Mouse (Mus musculus): Measurements from ENCODE around the gene Gm42878. TPM values are rescaled to one million over a fixed set of nuclear protein-coding genes. Genes with fewer than 3 reads are reported as not detected.
A peak's percentile ranks its signal among the peaks of the same experiment; 100 is the strongest.

Gm42878 gene
- polyA plus RNA-seq, 1 experiment from 2014 or later = not detected

DNA sequence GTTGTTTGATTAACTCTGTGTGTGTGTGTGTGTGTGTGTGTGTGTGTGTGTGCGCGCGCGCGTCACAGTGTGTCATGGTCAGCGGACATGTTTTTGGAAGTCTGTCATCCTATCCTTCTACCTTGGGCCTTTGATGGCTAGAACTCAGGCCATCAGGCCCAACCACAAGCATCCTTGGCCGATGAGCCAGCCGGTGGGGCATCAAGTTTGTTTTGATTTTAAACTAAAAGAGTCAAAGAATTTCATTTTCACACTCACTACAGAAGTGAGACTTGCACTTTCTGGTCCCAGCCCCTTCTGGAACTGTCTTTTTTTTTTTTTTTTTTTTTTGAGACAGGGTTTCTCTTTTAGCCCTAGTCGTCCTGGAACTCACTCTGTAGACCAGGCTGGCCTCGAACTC, 39.7 kb upstream of the Gm42878 start:
- no peak overlapping the region for H3K4me2 ChIP-seq
- H3K9me3 ChIP-seq = no peaks in the 10 kb centered on the region
- no peak overlapping the region for H3K9ac ChIP-seq
- H3K4me3 ChIP-seq = no peak overlapping the region
- H3K27me3 ChIP-seq = no peaks in the 10 kb centered on the region
- WGBS = 94% methylated on average over 10 of the region's 10 CpGs
- ATAC-seq (ENCODE audit: insufficient number of reproducible peaks, insufficient read depth, low FRiP score, low TSS enrichment, low read depth) = no peak
- peaks cover 30% of the 10 kb centered on the region for H3K4me1 ChIP-seq
- no peak overlapping the region for H3K27ac ChIP-seq
- H3K36me3 ChIP-seq = peaks cover 11% of the 10 kb centered on the region

- WGBS = 50% methylated on average over 12 of the region's 12 CpGs
- H3K27ac ChIP-seq = no peak overlapping the region; the same call in 1 of the 2 replicates
- H3K27me3 ChIP-seq = no peaks in the 10 kb centered on the region
- H3K4me2 ChIP-seq = no peak overlapping the region
- peak; percentile 43; the same call in 1 of the 2 replicates for ATAC-seq (ENCODE audit: insufficient number of reproducible peaks, insufficient read depth, low FRiP score, low TSS enrichment, low read depth)
- H3K4me1 ChIP-seq = peaks cover 30% of the 10 kb centered on the region
- no peak overlapping the region for H3K4me3 ChIP-seq
- H3K9ac ChIP-seq = 0 out of 2 replicates have a peak overlapping the region, but pooled peaks have one; percentile 40
- peaks cover 21% of the 10 kb centered on the region for H3K36me3 ChIP-seq
- no peaks in the 10 kb centered on the region for H3K9me3 ChIP-seq
These were observed 38.7 kb upstream of the Gm42878 start for GRCm38 (mm10) chr5:121583765-121584501.

- no peaks in the 10 kb centered on the region for H3K9me3 ChIP-seq
- peaks cover 40% of the 10 kb centered on the region for H3K36me3 ChIP-seq
- H3K4me2 ChIP-seq = no peak overlapping the region
- H3K4me3 ChIP-seq = no peak overlapping the region
- no peak overlapping the region for H3K27ac ChIP-seq
- peaks cover 25% of the 10 kb centered on the region for H3K4me1 ChIP-seq
- 89% methylated on average over 8 of the region's 8 CpGs for WGBS
- no peaks in the 10 kb centered on the region for H3K27me3 ChIP-seq
- no peak for ATAC-seq (ENCODE audit: insufficient number of reproducible peaks, insufficient read depth, low FRiP score, low TSS enrichment, low read depth)
- no peak overlapping the region for H3K9ac ChIP-seq
These were observed 36.7 kb upstream of the Gm42878 start for GRCm38 (mm10) chr5:121581945-121582344.

DNA sequence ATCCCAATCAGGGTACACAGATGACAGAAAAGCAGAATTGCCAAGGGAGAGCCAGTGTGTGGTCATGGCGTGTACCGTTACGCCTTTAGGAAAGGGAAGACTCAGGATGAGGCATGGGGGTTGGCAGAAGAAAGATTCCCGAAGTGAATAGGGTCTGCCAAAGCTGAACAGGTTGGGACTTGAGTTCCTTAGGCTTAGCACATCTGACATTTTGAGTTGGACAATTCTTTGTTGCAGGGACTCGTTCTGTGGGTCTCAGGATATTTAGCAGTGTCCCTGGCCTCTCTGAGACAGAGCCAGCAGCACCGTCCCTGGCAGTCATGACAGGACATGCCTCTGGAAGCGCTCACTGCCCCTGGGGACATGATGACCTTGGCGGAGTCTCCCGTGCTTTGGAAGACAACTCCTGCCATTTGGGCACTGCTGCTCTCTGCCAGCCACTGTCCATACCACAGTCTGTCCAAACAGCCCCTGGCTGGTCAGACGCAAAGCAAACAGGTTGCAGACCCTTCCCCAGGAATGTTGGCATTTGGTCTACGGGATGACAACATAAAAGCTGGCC, 31.7 kb upstream of the Gm42878 start:
- no peak overlapping the region for H3K27ac ChIP-seq
- H3K9ac ChIP-seq = no peak overlapping the region
- H3K9me3 ChIP-seq = no peaks in the 10 kb centered on the region
- no peak overlapping the region for H3K4me3 ChIP-seq
- H3K27me3 ChIP-seq = no peaks in the 10 kb centered on the region
- 78% methylated on average over 11 of the region's 11 CpGs for WGBS
- no peak for ATAC-seq (ENCODE audit: insufficient number of reproducible peaks, insufficient read depth, low FRiP score, low TSS enrichment, low read depth)
- H3K4me1 ChIP-seq = peaks cover 4% of the 10 kb centered on the region; the same call in 1 of the 2 replicates
- H3K4me2 ChIP-seq = no peak overlapping the region
- H3K36me3 ChIP-seq = peaks cover 88% of the 10 kb centered on the region

DNA sequence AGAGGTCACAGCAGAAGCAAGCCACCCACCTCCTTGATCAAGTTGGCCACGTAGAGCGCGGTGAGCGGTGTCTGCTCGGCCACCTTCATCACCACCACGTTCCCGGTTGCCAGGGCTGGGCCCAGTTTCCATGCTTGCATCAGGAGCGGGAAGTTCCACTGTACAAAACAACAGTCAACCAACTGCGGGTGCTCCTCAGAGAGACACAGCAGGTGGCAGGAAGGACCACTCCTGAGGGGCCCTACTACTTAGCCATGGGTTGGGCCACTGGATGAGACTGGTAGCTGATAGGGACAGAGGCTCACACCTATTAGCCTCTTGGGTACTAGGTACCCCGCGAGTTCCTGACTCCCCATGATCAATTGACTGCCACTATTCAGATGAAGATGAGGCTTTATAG, 30.6 kb upstream of the Gm42878 start:
- 94% methylated on average over 11 of the region's 11 CpGs for WGBS
- no peak overlapping the region for H3K4me2 ChIP-seq
- no peak for ATAC-seq (ENCODE audit: insufficient number of reproducible peaks, insufficient read depth, low FRiP score, low TSS enrichment, low read depth)
- no peaks in the 10 kb centered on the region for H3K27me3 ChIP-seq
- H3K9ac ChIP-seq = no peak overlapping the region
- no peaks in the 10 kb centered on the region for H3K4me1 ChIP-seq
- H3K36me3 ChIP-seq = peaks cover 97% of the 10 kb centered on the region
- H3K27ac ChIP-seq = no peak overlapping the region
- H3K4me3 ChIP-seq = no peak overlapping the region
- no peaks in the 10 kb centered on the region for H3K9me3 ChIP-seq

DNA sequence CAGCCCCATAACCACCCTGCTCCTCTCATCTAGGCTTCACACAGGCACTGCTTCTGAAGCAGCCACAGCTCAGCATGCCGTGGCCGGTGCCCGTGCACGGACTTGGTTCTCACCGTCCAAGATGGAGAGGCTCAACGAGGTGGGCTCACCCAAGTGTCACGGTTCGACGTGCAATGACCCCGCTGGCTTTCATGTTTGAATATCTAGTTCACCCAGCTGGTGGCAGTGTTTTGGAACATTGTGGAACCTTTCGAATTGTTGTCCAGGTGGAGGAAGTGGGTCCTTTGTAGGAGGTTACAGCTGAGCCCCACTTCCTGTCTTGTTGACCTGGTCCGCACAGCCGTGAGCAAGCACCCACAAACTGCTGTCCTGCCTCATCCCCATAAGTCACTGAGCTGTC, 28.9 kb upstream of the Gm42878 start:
- H3K4me2 ChIP-seq = no peak overlapping the region
- ATAC-seq (ENCODE audit: insufficient number of reproducible peaks, insufficient read depth, low FRiP score, low TSS enrichment, low read depth) = no peak
- peaks cover 92% of the 10 kb centered on the region for H3K36me3 ChIP-seq
- H3K9me3 ChIP-seq = no peaks in the 10 kb centered on the region
- WGBS = 90% methylated on average over 13 of the region's 13 CpGs
- no peak overlapping the region for H3K4me3 ChIP-seq
- no peaks in the 10 kb centered on the region for H3K27me3 ChIP-seq
- no peak overlapping the region for H3K27ac ChIP-seq
- H3K4me1 ChIP-seq = no peaks in the 10 kb centered on the region
- no peak overlapping the region for H3K9ac ChIP-seq

DNA sequence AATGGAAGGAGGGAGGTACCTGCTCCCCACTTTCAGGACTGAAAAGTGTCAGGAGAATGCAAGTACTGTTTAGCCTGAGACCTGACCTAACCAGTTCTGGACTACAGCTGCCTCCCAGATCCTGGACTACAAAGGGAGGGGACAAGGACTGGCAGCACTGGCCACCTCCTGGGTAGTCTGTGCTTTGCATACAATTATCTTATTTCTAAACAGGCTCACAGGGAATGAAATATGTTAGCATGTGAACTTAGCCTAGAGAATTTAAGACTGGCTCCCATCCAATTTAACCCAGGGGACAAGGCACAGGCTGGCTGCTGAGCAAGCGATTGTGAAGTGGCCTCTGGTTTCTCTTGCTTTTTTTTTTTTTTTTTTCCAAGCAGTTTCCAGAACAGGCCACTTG, 25.5 kb upstream of the Gm42878 start:
- 80% methylated on average over 1 of the region's 1 CpGs for WGBS
- Histone ChIP-seq H3K27me3 (no peaks in the 10 kb centered on the region), H3K4me1 (no peaks in the 10 kb centered on the region), H3K4me2 (no peak overlapping the region), H3K9me3 (no peaks in the 10 kb centered on the region), H3K4me3 (no peak overlapping the region), H3K27ac (no peak overlapping the region), H3K9ac (no peak overlapping the region), H3K36me3 (peaks cover 83% of the 10 kb centered on the region)
- ATAC-seq (ENCODE audit: insufficient number of reproducible peaks, insufficient read depth, low FRiP score, low TSS enrichment, low read depth) = no peak

DNA sequence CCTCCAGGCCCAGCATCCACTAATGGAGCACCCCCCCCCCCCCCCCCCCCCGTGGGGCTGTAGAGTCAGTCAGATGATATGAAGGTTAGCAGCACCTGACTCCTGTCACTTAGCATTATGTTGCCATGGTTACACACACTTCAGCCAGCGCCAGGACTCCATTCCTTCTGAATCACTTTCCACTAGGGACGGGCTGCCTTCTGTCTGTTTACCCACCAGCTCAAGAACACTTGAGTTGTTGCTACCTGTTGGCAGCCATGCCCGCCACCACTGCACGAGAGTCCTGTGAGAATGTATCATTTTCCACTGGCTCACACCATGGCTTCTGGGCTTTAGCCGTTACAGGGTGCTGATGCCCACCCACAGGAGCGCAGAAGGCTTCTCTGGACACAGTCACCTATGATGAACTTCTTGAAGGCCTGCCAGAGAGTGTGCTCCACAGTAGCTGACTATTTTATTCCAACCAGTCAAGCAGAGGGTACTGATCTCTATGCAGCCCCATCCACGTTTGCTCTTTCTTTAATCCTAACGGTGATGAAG, 24.7 kb upstream of the Gm42878 start:
- 0 out of 2 replicates have a peak, but pooled peaks cover 3% of the 10 kb centered on the region for H3K4me1 ChIP-seq
- no peak overlapping the region for H3K27ac ChIP-seq
- H3K36me3 ChIP-seq = peaks cover 75% of the 10 kb centered on the region
- no peak for ATAC-seq (ENCODE audit: insufficient number of reproducible peaks, insufficient read depth, low FRiP score, low TSS enrichment, low read depth)
- H3K4me3 ChIP-seq = no peak overlapping the region
- H3K4me2 ChIP-seq = no peak overlapping the region
- H3K9me3 ChIP-seq = no peaks in the 10 kb centered on the region
- 81% methylated on average over 9 of the region's 9 CpGs for WGBS
- H3K9ac ChIP-seq = no peak overlapping the region
- no peaks in the 10 kb centered on the region for H3K27me3 ChIP-seq

GRCm38 (mm10) chr5:121566035-121566681, 20.9 kb upstream of the Gm42878 start:
- H3K4me1 ChIP-seq = 0 out of 2 replicates have a peak, but pooled peaks cover 4% of the 10 kb centered on the region
- peaks cover 37% of the 10 kb centered on the region for H3K36me3 ChIP-seq
- no peak overlapping the region for H3K4me3 ChIP-seq
- no peaks in the 10 kb centered on the region for H3K27me3 ChIP-seq
- H3K27ac ChIP-seq = no peak overlapping the region
- H3K9me3 ChIP-seq = no peaks in the 10 kb centered on the region
- no peak overlapping the region for H3K4me2 ChIP-seq
- ATAC-seq (ENCODE audit: insufficient number of reproducible peaks, insufficient read depth, low FRiP score, low TSS enrichment, low read depth) = no peak
- H3K9ac ChIP-seq = no peak overlapping the region
- 90% methylated on average over 16 of the region's 16 CpGs for WGBS

GRCm38 (mm10) chr5:121564468-121564895, 19.2 kb upstream of the Gm42878 start:
- Histone ChIP-seq H3K9me3 (no peaks in the 10 kb centered on the region), H3K4me1 (0 out of 2 replicates have a peak, but pooled peaks cover 4% of the 10 kb centered on the region), H3K9ac (no peak overlapping the region), H3K36me3 (peaks cover 23% of the 10 kb centered on the region), H3K4me3 (peak overlapping the region; percentile 16; the same call in 1 of the 2 replicates), H3K4me2 (peak overlapping the region; percentile 53), H3K27ac (no peak overlapping the region), H3K27me3 (no peaks in the 10 kb centered on the region)
- no peak for ATAC-seq (ENCODE audit: insufficient number of reproducible peaks, insufficient read depth, low FRiP score, low TSS enrichment, low read depth)
- WGBS = 6% methylated on average over 11 of the region's 11 CpGs

GRCm38 (mm10) chr5:121562436-121562835, 17.2 kb upstream of the Gm42878 start:
- Histone ChIP-seq H3K36me3 (peaks cover 7% of the 10 kb centered on the region; the same call in 1 of the 2 replicates), H3K9ac (no peak overlapping the region), H3K4me2 (no peak overlapping the region), H3K4me3 (no peak overlapping the region), H3K27ac (no peak overlapping the region), H3K9me3 (no peaks in the 10 kb centered on the region), H3K4me1 (0 out of 2 replicates have a peak, but pooled peaks cover 4% of the 10 kb centered on the region), H3K27me3 (no peaks in the 10 kb centered on the region)
- ATAC-seq (ENCODE audit: insufficient number of reproducible peaks, insufficient read depth, low FRiP score, low TSS enrichment, low read depth) = no peak
- WGBS = 88% methylated on average over 3 of the region's 3 CpGs

Data from embryonic facial prominence, embryonic 13.5 days (tissue).